Mouse (Mus musculus) lung, adult 18-20 months (tissue): ENCODE measurements around the gene Tbc1d16.

Source experiments
- DNase-seq, 2 experiments: peaks; one replicate each; pipeline ENCODE4 v3.0.0; 2022; ENCODE audit warnings: mixed read lengths in 2 of 2

The Tbc1d16 gene

DNA sequence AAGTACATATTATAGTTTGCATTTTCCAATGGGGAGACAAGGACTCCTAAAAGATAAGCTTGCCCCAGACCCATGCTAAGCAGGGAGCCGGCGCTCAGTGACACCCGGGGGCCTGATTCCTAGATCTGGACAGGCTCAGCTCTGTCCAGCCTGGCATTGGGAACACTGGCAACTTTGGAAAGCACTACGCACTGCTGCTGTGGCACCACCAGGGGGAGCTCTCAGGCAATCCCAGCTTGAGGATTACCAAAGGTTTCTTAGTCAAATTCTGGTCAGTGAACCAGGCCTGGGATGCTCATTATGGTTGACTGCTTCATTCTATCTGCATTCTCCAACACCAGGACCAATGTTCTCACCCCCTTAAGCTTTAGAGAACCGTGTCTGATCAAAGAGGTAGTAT is 21.7 kb downstream of the Tbc1d16 start:
- peak; percentile 65 to 71 for DNase-seq

DNA sequence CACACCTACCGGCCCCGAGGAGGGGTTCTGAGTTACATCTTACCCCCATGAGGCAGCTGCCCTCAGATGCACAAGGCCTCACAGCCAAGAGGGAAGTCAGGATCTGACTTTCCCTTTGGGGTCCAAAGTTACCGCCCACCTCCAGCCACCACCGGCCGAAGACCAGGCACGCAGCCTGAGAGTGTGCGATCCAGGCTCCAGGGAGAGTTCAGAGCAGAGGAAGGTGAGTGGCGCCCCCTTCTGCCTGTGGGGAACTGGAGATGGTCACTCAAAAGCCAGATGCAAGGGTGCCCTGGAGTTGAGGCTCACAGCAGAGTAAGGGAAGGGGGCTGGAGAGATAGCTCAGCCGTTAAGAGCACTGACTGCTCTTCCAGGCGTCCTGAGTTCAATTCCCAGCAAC is 22.6 kb downstream of the Tbc1d16 start:
- DNase-seq, result no peak

DNA sequence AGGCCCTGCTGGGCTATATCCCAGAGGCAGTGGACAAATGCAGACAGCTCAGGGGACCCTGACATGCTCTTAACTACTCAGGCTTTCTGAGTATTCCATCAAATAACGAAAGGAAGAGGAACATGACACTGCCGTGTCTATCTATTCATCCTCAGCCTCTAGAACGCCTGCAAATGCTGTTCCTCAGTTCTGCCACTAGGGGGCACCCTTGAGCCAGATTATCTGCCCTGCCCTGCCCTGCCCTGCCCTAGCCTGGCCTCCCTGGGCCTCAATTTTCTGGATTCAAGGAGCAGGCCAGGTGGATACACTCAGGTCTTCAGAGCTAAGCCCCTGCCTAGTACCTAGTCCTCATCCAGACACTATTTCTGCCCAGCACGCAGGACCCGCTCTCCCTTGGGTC is 24.9 kb downstream of the Tbc1d16 start:
- DNase-seq, result no peak

DNA sequence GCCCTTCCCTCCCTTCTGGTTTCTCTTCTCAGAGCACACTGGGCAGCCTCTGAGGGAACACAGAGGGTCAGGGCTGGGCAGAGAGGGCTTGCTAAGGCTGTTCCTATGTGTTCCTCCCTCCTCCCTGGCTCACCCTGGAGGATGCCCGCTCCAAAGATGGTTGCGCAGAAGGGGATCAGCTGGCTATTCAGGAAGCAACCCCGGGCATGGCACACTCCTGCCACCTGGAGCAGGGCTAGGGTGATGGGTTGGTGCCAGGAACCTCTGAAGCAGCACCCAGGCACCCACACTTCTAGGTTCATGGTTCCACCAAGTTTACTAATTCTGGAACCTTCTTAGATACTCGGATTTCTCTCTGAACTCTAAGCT is 29.1 kb downstream of the Tbc1d16 start:
- no peak for DNase-seq

DNA sequence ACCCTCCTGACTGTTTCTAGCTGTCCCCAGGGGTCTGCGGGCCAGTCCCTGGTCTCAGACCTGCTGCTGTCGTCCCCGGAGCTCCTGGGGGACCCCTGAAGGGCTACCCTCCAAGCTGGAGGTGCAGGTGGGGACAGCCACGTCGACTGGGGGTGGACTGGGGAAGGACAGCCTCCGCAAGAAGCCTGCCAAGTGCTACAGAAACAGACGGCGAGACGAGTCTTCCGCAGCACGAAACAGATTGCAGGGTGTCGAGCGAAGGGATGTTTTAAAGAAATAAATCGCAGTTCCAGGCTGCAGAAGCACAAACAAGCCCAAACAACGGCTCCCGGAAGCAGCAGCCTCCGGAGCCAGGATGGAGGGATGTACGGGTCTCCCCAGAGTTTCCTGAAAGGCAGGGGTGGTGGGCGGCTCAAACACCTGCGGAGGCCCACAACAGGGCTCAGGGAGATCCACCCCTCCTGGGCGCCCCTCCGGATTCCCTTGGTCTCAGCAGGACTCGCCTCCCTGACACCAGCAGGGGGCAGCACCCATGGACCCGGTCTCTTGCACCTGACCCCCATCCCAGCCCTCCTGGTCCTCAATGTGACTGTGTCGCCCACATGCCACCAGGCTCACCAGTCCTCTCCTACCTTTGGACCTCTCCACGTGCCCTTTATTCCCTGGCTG is 29.6 kb downstream of the Tbc1d16 start:
- DNase-seq, result no peak

DNA sequence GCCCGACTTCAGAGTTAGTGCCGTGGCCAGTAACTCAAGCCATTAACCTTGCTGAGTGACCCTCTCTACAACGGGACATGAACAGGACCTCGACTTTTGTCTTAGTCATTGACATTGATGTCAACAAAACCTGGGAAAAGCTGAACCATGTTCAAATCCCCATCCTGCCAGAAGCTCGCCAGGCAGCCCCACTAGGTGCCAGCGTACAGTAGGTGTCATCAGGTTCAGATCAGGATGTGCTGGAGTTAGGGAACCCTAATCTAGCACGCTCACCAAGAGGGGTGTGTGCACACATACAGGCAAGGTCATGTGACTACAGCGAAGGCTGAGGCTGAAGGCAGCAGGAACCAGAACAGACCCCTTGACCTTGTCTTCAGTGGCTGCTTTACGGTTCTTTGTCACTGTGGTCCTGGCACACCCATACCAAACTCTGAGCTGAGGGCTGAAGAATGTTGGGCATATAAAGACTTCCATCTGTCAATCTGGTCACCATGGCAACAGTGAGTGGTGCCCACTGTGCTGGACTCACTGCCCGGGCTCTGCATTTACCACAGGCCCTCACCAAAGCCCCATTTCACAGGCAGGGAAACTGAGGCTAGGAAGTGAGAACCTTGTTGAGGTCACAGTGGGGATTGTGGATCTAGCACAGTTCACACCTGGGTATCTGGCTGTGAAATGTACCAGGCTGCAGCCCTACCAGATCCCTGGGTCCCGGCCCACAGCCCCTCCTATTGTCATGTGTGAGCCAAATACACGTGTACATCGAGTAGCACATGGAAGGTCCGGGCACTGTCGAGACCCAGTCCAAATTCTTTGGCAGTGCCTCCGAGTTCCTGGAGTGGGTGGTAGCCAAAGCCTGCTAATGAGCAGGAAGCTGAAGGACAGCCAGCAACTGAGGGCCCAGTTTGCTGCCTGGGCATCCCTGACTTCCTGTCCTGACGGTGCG is 30.4 kb downstream of the Tbc1d16 start:
- no peak for DNase-seq

DNA sequence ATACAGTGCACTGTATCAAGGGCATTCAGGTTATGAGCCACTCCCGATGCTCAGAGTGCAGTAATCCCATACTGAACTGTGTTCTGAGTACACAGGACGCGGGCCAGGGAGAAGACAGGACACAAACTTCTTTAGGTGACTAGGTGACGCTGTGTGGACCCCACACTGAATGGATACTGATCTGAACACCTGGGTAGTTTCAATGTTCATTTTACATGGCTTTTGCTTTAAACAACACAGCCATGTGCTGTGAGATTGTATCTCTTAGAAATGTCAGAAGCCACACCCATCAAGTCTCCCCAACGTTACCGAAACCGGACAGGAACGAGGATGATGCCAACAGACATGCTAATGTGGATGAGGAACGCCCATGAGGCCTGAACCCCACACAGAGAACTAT is 35.7 kb downstream of the Tbc1d16 start:
- no peak for DNase-seq

DNA sequence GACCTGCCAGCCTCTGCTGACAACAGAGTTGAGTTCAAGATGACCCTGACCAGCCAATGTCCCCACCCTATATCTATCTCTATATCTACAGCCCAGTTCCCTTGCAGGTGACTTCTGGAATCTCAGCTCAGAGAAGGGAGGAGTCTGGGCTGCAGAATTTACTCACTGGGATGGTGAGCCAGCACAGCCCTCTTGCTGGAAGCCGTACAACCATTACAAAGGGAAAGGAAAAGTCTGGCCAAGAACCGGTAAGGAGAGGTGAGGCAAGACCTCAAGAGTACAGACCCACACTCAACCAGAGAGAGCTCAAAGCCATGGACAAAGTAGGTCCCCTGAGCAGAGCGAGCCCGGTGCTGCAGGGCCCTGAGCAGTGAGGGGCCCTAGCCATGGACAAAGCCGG is 36.1 kb downstream of the Tbc1d16 start:
- peak in 1 of 2 experiments; percentile 21 for DNase-seq

DNA sequence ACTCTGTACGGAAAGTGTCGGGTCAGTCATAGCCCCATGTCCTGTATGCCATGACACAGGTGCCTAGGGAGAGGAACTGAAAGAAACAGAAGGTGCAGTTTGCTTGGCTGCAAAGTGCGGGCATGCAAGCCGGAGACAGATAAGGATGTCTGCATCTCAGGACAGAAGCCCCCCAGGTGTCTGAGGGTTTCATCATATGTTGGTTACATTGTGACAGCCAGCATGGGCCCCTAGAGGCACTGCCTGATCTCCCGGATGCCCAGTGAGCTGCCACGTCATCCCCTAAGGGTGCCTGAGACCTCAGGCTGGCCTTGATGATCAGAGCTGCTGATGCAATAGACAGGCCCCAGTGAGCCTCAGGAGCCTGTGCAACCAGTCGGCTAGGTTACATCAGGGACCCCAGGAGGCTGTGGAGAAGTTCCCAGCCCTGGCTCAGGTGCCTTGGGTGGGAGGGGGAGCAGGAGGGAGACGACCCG is 36.7 kb downstream of the Tbc1d16 start:
- no peak for DNase-seq

DNA sequence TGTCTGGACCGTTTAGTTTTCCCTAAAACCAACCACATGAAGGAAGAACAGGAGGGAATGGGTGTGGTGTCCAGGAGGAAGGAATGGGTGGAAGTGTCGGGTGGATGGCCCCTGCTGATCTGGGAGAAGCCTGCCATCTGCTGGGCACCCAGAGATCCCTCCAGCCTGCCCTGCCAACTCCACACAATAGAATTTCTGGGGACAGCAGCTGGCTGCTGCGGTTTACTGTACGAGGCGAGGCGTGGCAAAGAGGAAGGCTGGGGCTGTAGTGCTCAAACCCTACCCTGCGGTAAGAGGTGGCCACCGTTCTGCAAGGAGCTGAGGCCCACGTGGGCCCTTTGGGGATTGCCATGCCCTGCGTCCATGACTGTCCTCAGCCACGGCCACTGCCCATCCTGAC is 37.8 kb downstream of the Tbc1d16 start:
- DNase-seq, result peak; percentile 70 to 79

DNA sequence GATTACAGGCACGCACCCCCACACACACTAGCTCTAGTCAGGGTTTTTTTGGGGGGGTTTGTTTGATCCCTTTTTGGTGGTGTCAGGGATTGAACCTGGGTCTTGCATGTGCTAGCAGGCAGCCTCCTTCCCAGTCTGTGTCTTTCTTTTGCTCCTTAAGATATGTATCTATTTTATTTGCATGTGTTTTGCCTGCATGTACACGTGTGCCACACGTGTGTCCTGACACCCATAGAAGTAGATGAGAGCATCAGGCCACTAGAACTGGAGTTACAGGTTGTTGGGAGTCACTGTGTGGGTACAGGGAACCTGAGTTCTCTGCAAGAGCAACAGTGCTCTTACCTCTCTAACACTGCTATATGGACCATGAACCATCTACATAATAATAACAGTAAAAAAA is 39.0 kb downstream of the Tbc1d16 start:
- DNase-seq, result no peak

DNA sequence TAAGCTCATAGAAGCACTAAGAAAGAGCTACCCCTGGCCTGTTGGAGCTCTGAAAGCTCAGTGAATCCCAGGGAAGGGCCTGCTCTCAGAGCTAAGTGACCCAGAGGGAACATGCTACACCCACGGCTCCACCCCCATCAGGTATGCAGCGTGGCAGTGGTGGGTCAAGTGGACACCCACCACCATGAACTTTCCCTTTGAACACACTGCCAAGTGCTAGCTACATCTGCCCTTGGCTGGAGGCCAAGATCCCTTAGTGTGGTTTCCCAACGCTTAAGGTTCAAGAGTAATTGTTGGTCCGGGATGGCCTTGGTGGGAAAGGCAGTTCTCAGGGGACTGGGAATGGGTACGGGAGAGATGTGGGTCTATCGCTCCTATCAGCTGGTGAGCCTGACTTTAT is 39.9 kb downstream of the Tbc1d16 start:
- DNase-seq, result peak in 1 of 2 experiments; percentile 48

DNA sequence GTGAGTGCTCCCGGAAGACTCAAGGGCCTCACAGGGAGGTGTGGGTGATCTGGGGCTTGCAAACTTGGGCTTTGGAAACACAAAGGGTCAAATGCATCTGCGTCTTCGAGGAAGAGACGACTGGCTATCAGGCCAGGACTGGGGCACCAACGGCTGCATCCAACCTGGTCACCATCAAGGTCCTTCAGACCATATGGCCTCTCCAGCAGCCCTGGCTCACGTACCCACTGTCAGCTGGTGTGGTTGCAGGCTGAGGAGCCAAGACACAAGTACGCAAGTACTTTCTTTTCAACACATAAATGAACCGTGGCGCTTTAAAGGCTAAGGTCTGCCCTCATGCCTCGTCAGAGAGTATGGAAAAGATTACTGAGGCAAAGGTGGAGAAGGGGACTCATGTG is 40.5 kb downstream of the Tbc1d16 start:
- DNase-seq, result no peak

DNA sequence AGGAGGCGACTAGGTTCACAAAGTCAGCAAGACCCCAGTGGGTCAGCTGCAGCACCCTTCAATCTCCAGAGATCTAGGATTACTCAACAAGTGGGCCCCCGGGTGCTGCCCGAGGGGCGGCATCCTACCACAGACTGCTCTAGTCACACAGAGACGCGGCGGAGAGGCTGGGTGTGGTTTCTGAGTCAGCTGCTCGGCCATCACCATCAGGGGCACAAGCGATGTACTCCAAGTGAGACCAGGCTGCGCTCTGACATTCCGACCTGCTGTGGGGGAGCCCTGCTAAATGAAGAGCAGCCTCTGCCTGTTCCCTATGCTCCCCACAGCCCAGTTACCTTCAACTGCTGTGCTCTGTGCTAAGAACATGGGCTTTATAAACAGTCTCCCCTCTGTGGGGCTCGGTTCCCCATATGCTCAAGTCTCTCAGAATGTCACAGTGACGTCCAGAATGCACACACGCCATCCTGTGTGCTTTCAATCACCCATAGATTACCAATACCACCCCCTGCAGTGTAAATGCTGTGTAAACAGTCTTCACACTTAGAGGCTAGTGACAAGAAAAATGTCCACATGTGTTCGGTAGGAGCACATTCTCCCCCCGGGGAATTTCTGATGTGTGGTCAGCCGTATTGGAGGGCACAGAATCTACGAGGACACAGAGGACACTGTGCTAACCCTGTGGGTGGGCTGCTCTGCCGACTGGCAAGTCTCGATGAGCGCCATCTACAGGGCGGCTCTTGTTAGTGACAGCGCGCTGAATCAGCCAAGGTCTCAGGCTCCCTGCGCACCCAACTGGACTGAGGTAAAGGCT is 41.1 kb downstream of the Tbc1d16 start:
- peak; percentile 42 to 61 for DNase-seq

DNA sequence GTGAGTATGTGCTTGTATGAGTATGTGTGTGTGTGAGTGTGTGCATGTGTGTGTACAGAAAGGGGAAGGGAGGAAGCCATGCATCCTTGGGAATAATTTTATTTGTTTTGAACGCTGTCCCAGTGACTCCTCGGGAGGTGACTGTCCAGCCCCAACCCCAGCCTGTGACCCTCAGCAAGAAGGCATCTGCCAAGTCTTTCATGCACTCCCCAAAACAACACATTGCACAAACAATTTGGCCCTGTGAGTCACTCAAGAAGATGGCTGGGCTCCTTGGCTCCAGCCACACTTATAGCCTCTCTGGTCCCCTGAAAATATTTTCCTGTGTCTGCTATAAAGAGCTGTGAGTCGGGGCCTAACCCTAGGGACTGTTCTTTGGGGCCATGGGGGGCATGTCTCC is 41.9 kb downstream of the Tbc1d16 start:
- peak in 1 of 2 experiments; percentile 14 for DNase-seq

DNA sequence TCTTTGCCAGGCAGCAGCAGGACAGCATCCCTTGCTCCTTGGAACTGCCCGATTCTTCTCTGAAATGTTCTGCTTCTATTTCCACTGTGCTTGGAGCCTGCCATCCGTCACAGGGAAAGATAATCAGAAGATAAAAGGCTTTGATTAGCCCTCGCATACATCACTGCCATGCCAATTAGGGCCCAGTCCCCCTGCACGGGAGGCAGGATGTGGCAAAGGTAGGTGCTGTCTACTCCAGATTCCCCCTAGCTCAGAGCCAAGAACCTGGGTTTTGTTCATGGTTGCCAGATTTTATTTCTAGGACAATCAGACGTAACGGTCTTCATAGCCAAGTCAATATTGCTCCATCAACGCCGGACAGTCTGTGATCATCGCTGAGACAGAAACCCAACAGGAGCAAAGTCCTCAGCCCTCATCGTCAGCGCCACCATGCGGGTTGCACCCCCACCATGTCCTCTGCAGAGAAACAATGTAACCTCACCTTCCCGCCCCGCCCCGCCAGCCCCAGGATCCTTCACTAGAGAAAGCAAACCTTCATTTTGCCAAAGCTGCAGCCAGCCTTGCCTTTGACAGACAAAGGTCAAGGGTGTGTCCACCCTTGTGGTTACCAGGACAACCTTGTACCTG is 44.5 kb downstream of the Tbc1d16 start:
- DNase-seq, result no peak

DNA sequence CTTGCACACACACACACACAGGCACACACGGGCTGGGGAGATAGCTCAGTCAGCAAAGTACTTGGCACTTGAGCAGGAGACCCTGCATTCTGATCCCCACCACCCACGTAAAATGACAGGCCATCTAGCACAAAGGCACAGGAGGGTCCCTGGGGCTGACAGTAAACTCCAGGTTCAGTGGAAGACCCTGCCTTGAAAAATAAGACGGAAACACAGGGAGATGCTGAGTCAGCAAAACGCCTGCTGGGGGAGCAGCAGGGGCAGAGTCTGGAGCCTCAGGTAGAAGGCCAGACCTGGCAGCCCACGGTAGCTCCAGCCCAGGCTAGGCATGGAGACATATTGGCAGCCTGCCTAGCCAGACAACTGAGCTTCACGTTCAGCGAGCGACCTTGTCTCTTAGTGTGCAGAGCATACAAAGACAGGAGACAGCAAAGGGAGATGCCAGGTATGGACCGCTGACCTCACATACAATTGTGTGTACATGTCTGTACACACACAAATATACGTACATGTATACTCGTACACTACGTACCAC is 46.4 kb downstream of the Tbc1d16 start:
- DNase-seq, result no peak

DNA sequence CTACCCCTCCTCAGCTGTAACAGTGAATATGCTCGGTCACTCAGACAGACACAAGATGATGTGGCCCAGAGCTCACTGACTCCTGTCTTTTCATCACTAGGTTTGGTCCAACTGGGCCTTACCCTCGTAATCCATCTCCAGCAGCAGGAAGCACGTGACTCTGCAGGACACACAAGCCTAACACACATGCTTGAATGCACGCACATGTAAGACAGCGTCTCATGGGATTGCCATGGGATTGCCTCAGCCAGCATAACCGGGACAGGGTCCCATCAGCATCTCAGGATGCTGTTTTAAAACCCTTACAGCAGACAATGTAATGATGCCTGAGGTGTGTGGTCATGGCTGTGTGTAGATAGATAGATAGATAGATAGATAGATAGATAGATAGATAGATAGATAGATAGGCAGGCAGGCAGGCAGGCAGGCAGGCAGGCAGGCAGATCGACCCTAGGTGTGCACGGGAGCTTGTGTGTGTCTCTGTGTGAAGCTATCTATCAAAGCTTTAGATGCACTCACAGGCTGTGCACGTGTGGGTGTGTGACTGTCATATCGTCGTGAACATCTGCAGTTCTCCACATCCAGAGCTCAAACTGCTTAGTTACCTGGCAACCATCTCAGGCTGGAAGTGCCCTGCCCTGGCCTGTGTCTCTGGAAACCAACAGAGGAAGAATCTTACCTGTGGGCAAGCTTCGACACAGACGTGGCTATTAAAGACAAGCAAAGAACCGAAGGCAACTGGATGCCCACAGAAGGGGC is 47.3 kb downstream of the Tbc1d16 start:
- DNase-seq, result no peak

DNA sequence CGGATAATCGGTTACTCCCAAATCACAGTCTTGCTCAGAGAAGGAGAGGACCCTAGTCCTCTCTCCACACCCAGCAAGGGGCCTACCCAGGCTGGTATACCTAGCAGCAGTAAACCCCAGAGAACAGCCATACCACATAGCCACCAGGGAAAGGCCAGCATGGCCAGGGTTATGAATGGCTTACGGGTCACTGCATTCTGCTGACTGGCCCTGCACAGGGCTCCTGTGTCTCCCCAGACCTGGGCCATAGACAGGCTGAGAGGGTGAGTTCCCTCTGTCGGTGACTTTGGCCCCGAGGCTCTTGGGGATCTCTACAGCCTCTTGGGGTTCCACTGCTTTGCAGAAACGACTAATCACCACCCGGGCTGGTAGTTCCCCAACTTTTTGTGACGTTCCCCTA is 50.0 kb downstream of the Tbc1d16 start:
- no peak for DNase-seq

DNA sequence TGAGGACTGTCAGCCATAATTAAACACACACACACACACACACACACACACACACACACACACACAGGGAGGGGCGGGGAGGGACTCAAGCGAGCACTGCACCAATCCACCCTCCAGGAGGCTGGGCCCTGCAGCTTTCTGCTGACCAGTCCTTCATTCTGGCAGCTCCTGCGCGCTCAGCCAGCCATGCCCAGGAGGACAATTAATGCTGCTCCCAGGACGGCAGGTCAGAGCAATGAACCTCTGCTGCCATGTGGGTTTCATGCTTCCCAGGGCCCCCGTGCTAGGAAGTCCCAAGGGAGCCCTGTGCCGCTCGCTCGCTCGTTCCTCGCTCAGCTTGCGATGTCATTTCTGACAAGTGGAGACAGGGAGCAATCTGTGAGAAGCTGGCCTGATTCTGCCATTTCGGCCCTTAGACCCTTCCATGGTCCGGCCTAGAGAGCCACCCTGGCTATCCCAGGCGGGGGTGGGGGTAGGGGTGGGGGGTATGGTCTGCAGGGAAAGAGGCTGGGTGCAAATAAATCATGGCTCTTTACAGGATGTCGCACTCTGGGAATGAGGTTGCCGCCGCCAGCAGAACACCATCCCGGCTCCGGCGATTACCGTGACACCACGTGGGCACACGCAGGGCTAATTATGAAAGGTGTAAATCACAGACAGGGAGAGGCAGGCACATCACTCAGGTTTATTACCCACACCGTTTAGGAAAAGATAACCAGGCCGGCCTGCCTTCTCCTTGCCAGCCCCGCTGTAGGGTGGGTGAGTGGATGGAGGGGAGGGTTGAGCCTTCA is 51.7 kb downstream of the Tbc1d16 start:
- no peak for DNase-seq

DNA sequence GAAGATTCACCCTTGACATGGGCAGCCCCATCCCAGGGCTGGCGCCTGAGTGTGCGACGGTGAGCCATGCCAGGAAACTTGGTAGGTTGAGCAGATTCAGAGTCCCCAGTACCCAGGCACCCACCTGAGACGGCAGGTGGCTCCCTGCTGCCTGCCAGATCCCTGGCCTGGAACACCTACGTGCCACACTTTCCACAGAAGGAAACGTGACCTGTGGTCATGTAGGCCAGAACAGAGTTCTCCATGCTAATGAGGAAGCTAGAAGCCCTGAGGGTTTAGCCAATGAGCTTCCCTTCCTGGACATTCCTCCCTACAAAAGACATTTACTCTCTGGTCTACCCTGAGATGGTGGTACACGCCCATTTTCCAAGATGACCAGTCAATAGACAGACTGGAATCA is 56.7 kb downstream of the Tbc1d16 start:
- DNase-seq, result no peak
